Comparison of ENCODE assay signal across 27 mouse cellular contexts in the genomic region with DNA sequence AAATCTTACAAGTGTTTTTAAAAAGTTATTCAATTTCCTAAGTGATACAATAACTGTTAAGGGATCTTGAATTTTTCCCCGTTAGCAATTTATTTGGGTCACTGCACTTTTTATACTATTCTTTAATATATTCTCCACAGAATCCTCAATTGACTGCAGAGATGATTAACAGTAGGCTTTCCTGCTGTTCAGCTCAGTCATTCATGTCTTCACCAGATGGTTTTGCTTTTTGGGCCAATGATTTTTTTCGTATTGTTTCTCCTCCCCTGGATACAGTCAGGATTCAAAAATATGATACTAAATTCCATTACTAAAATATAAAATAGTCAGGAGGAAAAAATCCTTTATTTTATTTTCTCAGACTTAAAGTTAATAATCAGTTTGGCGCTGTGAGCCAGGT.
A peak's percentile ranks its signal among the peaks of the same experiment; 100 is the strongest.
DNase-seq lines count a peak whose midpoint lies in the region; ATAC-seq and TF ChIP-seq lines count a peak whose summit lies in the region.
"Had no signal": no experiment of that assay in that cellular context is flagged by ENCODE, and none has a peak within 500 bp of the region (broad histone marks: within the 10 kb centered on the region; RNA-seq: fewer than 3 reads in every experiment).

No protein-coding gene starts in this region.

- no peak overlapping the region for H3K4me3 ChIP-seq in forebrain, embryonic 14.5 days (ENCODE audit: low read depth, low read length)
- H3K4me3 ChIP-seq in forebrain, embryonic 15.5 days, result no peak overlapping the region
- H3K4me3 ChIP-seq in layer of hippocampus, adult 2 months, result no peak overlapping the region
- H3K4me3 ChIP-seq: embryonic facial prominence, embryonic 12.5 days; intestine, embryonic 15.5 days; limb, embryonic 12.5 days; liver, embryonic 13.5 days; megakaryocyte, embryonic 14.5 days; midbrain, embryonic 13.5 days; neural tube, embryonic 13.5 days had no signal

- H3K9ac ChIP-seq in forebrain, embryonic 14.5 days (ENCODE audit: low read length), result no peak overlapping the region
- no peak overlapping the region for H3K9ac ChIP-seq in forebrain, embryonic 15.5 days (replicated peaks)
- H3K9ac ChIP-seq: embryonic facial prominence, embryonic 12.5 days; intestine, embryonic 15.5 days; limb, embryonic 12.5 days; liver, embryonic 13.5 days; lung, embryonic 14.5 days; midbrain, embryonic 13.5 days; neural tube, embryonic 13.5 days had no signal

- DNase-seq in forebrain, embryonic 14.5 days (ENCODE audit: low spot score), result peak; percentile 19
- peak; percentile 16 to 74 for DNase-seq in layer of hippocampus, adult 2 months (ENCODE audit: low spot score in 2 of 2)
- no peak for DNase-seq in layer of hippocampus, postnatal 25 days (ENCODE audit: extremely low spot score in 1 of 2, low spot score in 1 of 2)
- DNase-seq in brain, adult 2 months (ENCODE audit: low read depth, low spot score), result peak; percentile 56
- DNase-seq in forelimb bud, embryonic 11.5 days (ENCODE audit: low read depth, low spot score), result peak; percentile 29
- no peak for DNase-seq in lung, postnatal 10 days
- DNase-seq: adrenal gland, postnatal 36 days; B cell, adult 2 months; gastrocnemius, postnatal 10 days; heart, adult 11 months; kidney, adult 8-10 months; kidney, postnatal 14 days; liver, embryonic 13.5 days; lung, embryonic 14.5 days; lung, postnatal 36 days; thymus, postnatal 25 days had no signal

- H3K4me1 ChIP-seq in forebrain, embryonic 14.5 days (ENCODE audit: control insufficient read depth, insufficient read depth, low read length), result no peaks in the 10 kb centered on the region
- no peaks in the 10 kb centered on the region for H3K4me1 ChIP-seq in forebrain, embryonic 15.5 days
- H3K4me1 ChIP-seq: embryonic facial prominence, embryonic 12.5 days; intestine, embryonic 15.5 days; limb, embryonic 12.5 days; liver, embryonic 13.5 days; megakaryocyte, embryonic 14.5 days; midbrain, embryonic 13.5 days; neural tube, embryonic 13.5 days had no signal

- no peak for TF ChIP-seq CTCF in layer of hippocampus, adult 2 months (conservative IDR thresholded peaks at IDR 0.05)

- no peaks in the 10 kb centered on the region for H3K36me3 ChIP-seq in forebrain, embryonic 14.5 days (ENCODE audit: control insufficient read depth, insufficient read depth, low read length)
- no peaks in the 10 kb centered on the region for H3K36me3 ChIP-seq in forebrain, embryonic 15.5 days
- H3K36me3 ChIP-seq: embryonic facial prominence, embryonic 12.5 days; G1E; intestine, embryonic 15.5 days; limb, embryonic 12.5 days; liver, embryonic 13.5 days; midbrain, embryonic 13.5 days; neural tube, embryonic 13.5 days had no signal

- no peak overlapping the region for H3K27ac ChIP-seq in forebrain, embryonic 14.5 days (ENCODE audit: low read depth, low read length)
- no peak overlapping the region for H3K27ac ChIP-seq in forebrain, embryonic 15.5 days (replicated peaks)
- H3K27ac ChIP-seq in layer of hippocampus, adult 2 months, result no peak overlapping the region
- H3K27ac ChIP-seq: embryonic facial prominence, embryonic 12.5 days; intestine, embryonic 15.5 days; limb, embryonic 12.5 days; liver, embryonic 13.5 days; midbrain, embryonic 13.5 days; neural tube, embryonic 13.5 days had no signal

- no peaks in the 10 kb centered on the region for H3K9me3 ChIP-seq in forebrain, embryonic 14.5 days (replicated peaks; ENCODE audit: control insufficient read depth, low read length)
- no peaks in the 10 kb centered on the region for H3K9me3 ChIP-seq in forebrain, embryonic 15.5 days
- H3K9me3 ChIP-seq: embryonic facial prominence, embryonic 12.5 days; G1E; intestine, embryonic 15.5 days; limb, embryonic 12.5 days; liver, embryonic 13.5 days; megakaryocyte, embryonic 14.5 days; midbrain, embryonic 13.5 days; neural tube, embryonic 13.5 days had no signal

- H3K27me3 ChIP-seq in forebrain, embryonic 14.5 days (replicated peaks; ENCODE audit: control insufficient read depth, insufficient read depth, low read length), result no peaks in the 10 kb centered on the region
- H3K27me3 ChIP-seq in forebrain, embryonic 15.5 days, result no peaks in the 10 kb centered on the region
- H3K27me3 ChIP-seq: CH12.LX; embryonic facial prominence, embryonic 12.5 days; intestine, embryonic 15.5 days; limb, embryonic 12.5 days; liver, embryonic 13.5 days; megakaryocyte, embryonic 14.5 days; midbrain, embryonic 13.5 days; neural tube, embryonic 13.5 days; Patski had no signal

- ATAC-seq in forebrain, embryonic 14.5 days, result no peak
- no peak for ATAC-seq in forebrain, embryonic 15.5 days (replicated peaks)
- ATAC-seq: intestine, embryonic 15.5 days; midbrain, embryonic 13.5 days; Patski had no signal

- 60% methylated on average over 3 of the region's 3 CpGs for WGBS in forebrain, embryonic 14.5 days
- 50% methylated on average over 3 of the region's 3 CpGs for WGBS in forebrain, embryonic 15.5 days

- no peak overlapping the region for H3K4me2 ChIP-seq in forebrain, embryonic 14.5 days (ENCODE audit: low read length)
- H3K4me2 ChIP-seq in forebrain, embryonic 15.5 days (replicated peaks), result no peak overlapping the region
- H3K4me2 ChIP-seq: embryonic facial prominence, embryonic 12.5 days; heart, embryonic 11.5 days; intestine, embryonic 15.5 days; limb, embryonic 12.5 days; liver, embryonic 13.5 days; lung, embryonic 14.5 days; midbrain, embryonic 13.5 days; neural tube, embryonic 13.5 days had no signal

Comparison
In these comparisons a context has a peak if more than half of its experiments do, and no peak if none do; other contexts are left out.
1. DNase-seq: peak in forebrain, embryonic 14.5 days (single experiment), layer of hippocampus, adult 2 months (2 of 2), brain, adult 2 months (single experiment) and forelimb bud, embryonic 11.5 days (single experiment); none in layer of hippocampus, postnatal 25 days (0 of 2) and lung, postnatal 10 days (single experiment).